Mouse (Mus musculus): ENCODE measurements at regions not wholly inside any gene's neighbourhood (a gene's known extent, or its start where the extent isn't known, plus 50 kb on each side); places are given as distances from the start of the nearest gene placed in this dataset.

GRCm38 (mm10) chr8:90192856-90193255 lies 155.3 kb downstream of the Tox3 start:
- no peak for DNase-seq (ENCODE audit: low spot score in 2 of 2)

- DNase-seq (ENCODE audit: low spot score in 2 of 2): no peak
Measured at GRCm38 (mm10) chr8:90182807-90183206, 165.3 kb downstream of the Tox3 start.

GRCm38 (mm10) chr8:90176771-90177170 lies 171.4 kb downstream of the Tox3 start:
- no peak for DNase-seq (ENCODE audit: low spot score in 2 of 2)

GRCm38 (mm10) chr8:90176335-90176734 lies 171.8 kb downstream of the Tox3 start:
- DNase-seq (ENCODE audit: low spot score in 2 of 2): no peak

GRCm38 (mm10) chr8:90166639-90167038 lies 181.5 kb downstream of the Tox3 start:
- DNase-seq (ENCODE audit: low spot score in 2 of 2): no peak

- DNase-seq (ENCODE audit: low spot score in 2 of 2): no peak
Measured at GRCm38 (mm10) chr8:90151477-90151876, 196.7 kb downstream of the Tox3 start.

- no peak for DNase-seq (ENCODE audit: low spot score in 2 of 2)
Measured at GRCm38 (mm10) chr8:90149903-90150302, 198.2 kb downstream of the Tox3 start.

- no peak for DNase-seq (ENCODE audit: low spot score in 2 of 2)
Measured at GRCm38 (mm10) chr8:90134626-90135025, 213.5 kb downstream of the Tox3 start.

GRCm38 (mm10) chr8:90130704-90131267 lies 217.4 kb downstream of the Tox3 start:
- DNase-seq (ENCODE audit: low spot score in 2 of 2): no peak

- no peak for DNase-seq (ENCODE audit: low spot score in 2 of 2)
Measured at GRCm38 (mm10) chr8:90125426-90125825, 222.7 kb downstream of the Tox3 start.

- no peak for DNase-seq (ENCODE audit: low spot score in 2 of 2)
Measured at GRCm38 (mm10) chr8:90123101-90123500, 225.0 kb downstream of the Tox3 start.

GRCm38 (mm10) chr8:90121935-90122334 lies 226.2 kb downstream of the Tox3 start:
- no peak for DNase-seq (ENCODE audit: low spot score in 2 of 2)

- DNase-seq (ENCODE audit: low spot score in 2 of 2): no peak
Measured at GRCm38 (mm10) chr8:90121017-90121416, 227.1 kb downstream of the Tox3 start.

GRCm38 (mm10) chr8:90115436-90115835 lies 232.7 kb downstream of the Tox3 start:
- peak in 1 of 2 experiments; percentile 4 for DNase-seq (ENCODE audit: low spot score in 2 of 2)

- DNase-seq (ENCODE audit: low spot score in 2 of 2): no peak
Measured at GRCm38 (mm10) chr8:90100509-90100908, 247.6 kb downstream of the Tox3 start.

GRCm38 (mm10) chr8:90082630-90083029 lies 265.5 kb downstream of the Tox3 start:
- DNase-seq (ENCODE audit: low spot score in 2 of 2): no peak

GRCm38 (mm10) chr8:90076381-90076780 lies 271.8 kb downstream of the Tox3 start:
- DNase-seq (ENCODE audit: low spot score in 2 of 2): no peak

GRCm38 (mm10) chr8:90075796-90076195 lies 272.3 kb downstream of the Tox3 start:
- no peak for DNase-seq (ENCODE audit: low spot score in 2 of 2)

GRCm38 (mm10) chr8:90070006-90070405 lies 278.1 kb downstream of the Tox3 start:
- DNase-seq (ENCODE audit: low spot score in 2 of 2): no peak

- no peak for DNase-seq (ENCODE audit: low spot score in 2 of 2)
Measured at GRCm38 (mm10) chr8:90069411-90069993, 278.6 kb downstream of the Tox3 start.

- no peak for DNase-seq (ENCODE audit: low spot score in 2 of 2)
Measured at GRCm38 (mm10) chr8:90068441-90068840, 279.7 kb downstream of the Tox3 start.

- DNase-seq (ENCODE audit: low spot score in 2 of 2): no peak
Measured at GRCm38 (mm10) chr8:90064381-90064780, 283.8 kb downstream of the Tox3 start.

GRCm38 (mm10) chr8:90063291-90063690 lies 284.9 kb downstream of the Tox3 start:
- DNase-seq (ENCODE audit: low spot score in 2 of 2): no peak

- no peak for DNase-seq (ENCODE audit: low spot score in 2 of 2)
Measured at GRCm38 (mm10) chr8:90058631-90059166, 289.4 kb downstream of the Tox3 start.

Data from frontal cortex, postnatal 14 days (tissue).